Mouse (Mus musculus): ENCODE results near the gene Syt9. TPM values are rescaled to one million over a fixed set of nuclear protein-coding genes. Genes with fewer than 3 reads are reported as not detected.
A peak's percentile ranks its signal among the peaks of the same experiment; 100 is the strongest.

Gene Syt9
- polyA plus RNA-seq, 1 experiment from 2014 or later, result 2.5 TPM

- H3K4me2 ChIP-seq (ENCODE audit: low read depth, severe bottlenecking), result peak overlapping the region; percentile 84
- no peaks in the 10 kb centered on the region for H3K27me3 ChIP-seq (ENCODE audit: control insufficient read depth, insufficient read depth, low read length)
- H3K27ac ChIP-seq (replicated peaks; ENCODE audit: low read depth, low read length), result no peak overlapping the region
- no peaks in the 10 kb centered on the region for H3K9me3 ChIP-seq (ENCODE audit: control insufficient read depth, low read length)
- peaks cover 9% of the 10 kb centered on the region for H3K4me1 ChIP-seq (ENCODE audit: control insufficient read depth, insufficient read depth, low read length)
- WGBS, result 18% methylated on average over 13 of the region's 13 CpGs
- no peak for ATAC-seq (ENCODE audit: insufficient number of reproducible peaks, low FRiP score, low TSS enrichment, low read depth)
- no peak for DNase-seq (ENCODE audit: low spot score)
- 0 out of 2 replicates have a peak, but pooled peaks cover 2% of the 10 kb centered on the region for H3K36me3 ChIP-seq (ENCODE audit: control insufficient read depth, insufficient read depth, low read length)
- H3K4me3 ChIP-seq (ENCODE audit: low read depth, low read length), result peak overlapping the region; percentile 48
- H3K9ac ChIP-seq (ENCODE audit: low read length), result peak overlapping the region; percentile 47
These were observed 224.9 kb downstream of the Syt9 start for GRCm38 (mm10) chr7:107595426-107595825.

GRCm38 (mm10) chr7:107596753-107597152 lies 226.2 kb downstream of the Syt9 start:
- no peak overlapping the region for H3K4me3 ChIP-seq (ENCODE audit: low read depth, low read length)
- H3K27ac ChIP-seq (replicated peaks; ENCODE audit: low read depth, low read length), result no peak overlapping the region
- H3K9ac ChIP-seq (ENCODE audit: low read length), result no peak overlapping the region
- H3K4me2 ChIP-seq (ENCODE audit: low read depth, severe bottlenecking), result no peak overlapping the region
- H3K4me1 ChIP-seq (ENCODE audit: control insufficient read depth, insufficient read depth, low read length), result peaks cover 9% of the 10 kb centered on the region
- H3K27me3 ChIP-seq (ENCODE audit: control insufficient read depth, insufficient read depth, low read length), result no peaks in the 10 kb centered on the region
- no peak for DNase-seq (ENCODE audit: low spot score)
- no peaks in the 10 kb centered on the region for H3K9me3 ChIP-seq (ENCODE audit: control insufficient read depth, low read length)
- H3K36me3 ChIP-seq (ENCODE audit: control insufficient read depth, insufficient read depth, low read length), result no peaks in the 10 kb centered on the region
- no peak for ATAC-seq (ENCODE audit: insufficient number of reproducible peaks, low FRiP score, low TSS enrichment, low read depth)

- H3K4me1 ChIP-seq (ENCODE audit: control insufficient read depth, insufficient read depth, low read length), result peaks cover 9% of the 10 kb centered on the region
- H3K9ac ChIP-seq (ENCODE audit: low read length), result no peak overlapping the region
- ATAC-seq (ENCODE audit: insufficient number of reproducible peaks, low FRiP score, low TSS enrichment, low read depth) (no peak), DNase-seq (ENCODE audit: low spot score) (no peak)
- no peaks in the 10 kb centered on the region for H3K36me3 ChIP-seq (ENCODE audit: control insufficient read depth, insufficient read depth, low read length)
- no peak overlapping the region for H3K4me2 ChIP-seq (ENCODE audit: low read depth, severe bottlenecking)
- no peak overlapping the region for H3K27ac ChIP-seq (replicated peaks; ENCODE audit: low read depth, low read length)
- WGBS, result 86% methylated on average over 3 of the region's 3 CpGs
- H3K9me3 ChIP-seq (ENCODE audit: control insufficient read depth, low read length), result no peaks in the 10 kb centered on the region
- H3K27me3 ChIP-seq (ENCODE audit: control insufficient read depth, insufficient read depth, low read length), result no peaks in the 10 kb centered on the region
- H3K4me3 ChIP-seq (ENCODE audit: low read depth, low read length), result no peak overlapping the region
These were observed 227.4 kb downstream of the Syt9 start for GRCm38 (mm10) chr7:107597956-107598355.

Other genes starting within 250 kb of the Syt9 start
- gene Olfr715, start 239.6 kb upstream of the Syt9 start, polyA plus RNA-seq (2014; fragmentation: Nextera tagmentation; extraction: Ambion mirVana), result not detected in 2 replicates
- gene Olfr716, start 232.4 kb upstream of the Syt9 start, polyA plus RNA-seq (2014; fragmentation: Nextera tagmentation; extraction: Ambion mirVana), result not detected in 2 replicates
- gene Nlrp14, start 203.7 kb upstream of the Syt9 start, polyA plus RNA-seq (2014; fragmentation: Nextera tagmentation; extraction: Ambion mirVana), result not detected in 2 replicates
- gene Rbmxl2, start 161.3 kb upstream of the Syt9 start, polyA plus RNA-seq (2014; fragmentation: Nextera tagmentation; extraction: Ambion mirVana), result not detected in 2 replicates
- 26.0 TPM in 2 replicates for gene Olfml1, start 196.7 kb downstream of the Syt9 start, polyA plus RNA-seq (2014; fragmentation: Nextera tagmentation; extraction: Ambion mirVana)
- 18.3 and 18.8 TPM in 2 replicates for gene Ppfibp2, start 224.5 kb downstream of the Syt9 start, polyA plus RNA-seq (2014; fragmentation: Nextera tagmentation; extraction: Ambion mirVana)